Mouse (Mus musculus) megakaryocyte, adult 5-6 weeks (primary cell): ENCODE measurements around the gene Atp8b2. TPM values are rescaled to one million over a fixed set of nuclear protein-coding genes. Genes with fewer than 3 reads are reported as not detected.

Source experiments
- ATAC-seq: 2 replicates; pipeline ENCODE4 v1.8.0; 2016; ENCODE audit warnings: mild to moderate bottlenecking, inconsistent platforms; ENCODE audit not compliant: poor library complexity, severe bottlenecking
- total RNA-seq, 2 experiments: library from RNA; stranded (forward) in 1 of 2; stranded (reverse) in 1 of 2; fragments of 153-499, 151-499 nt in 1 of 2; fragments of 221-1000, 200-1000 nt in 1 of 2; gene quantifications; 2 replicates each; pipeline versions ENCODE4 v1.2.3 to v1.2.4; 2015 to 2017

The Atp8b2 gene
- total RNA-seq, 2 experiments from 2014 or later = 17.5 to 37.2 TPM

GRCm38 (mm10) chr3:89961436-89961835 lies 1.9 kb downstream of the Atp8b2 start:
- no peak for ATAC-seq

GRCm38 (mm10) chr3:89960469-89960868 lies 2.8 kb downstream of the Atp8b2 start:
- ATAC-seq = peak; percentile 82

GRCm38 (mm10) chr3:89959435-89959834 lies 3.9 kb downstream of the Atp8b2 start:
- ATAC-seq = no peak

GRCm38 (mm10) chr3:89957880-89958279 lies 5.4 kb downstream of the Atp8b2 start:
- no peak for ATAC-seq

- ATAC-seq = no peak
Measured at GRCm38 (mm10) chr3:89956177-89956971, 6.9 kb downstream of the Atp8b2 start.

- ATAC-seq = peak; percentile 87
Measured at GRCm38 (mm10) chr3:89953420-89953819, 9.9 kb downstream of the Atp8b2 start.

GRCm38 (mm10) chr3:89948655-89949054 lies 14.7 kb downstream of the Atp8b2 start:
- no peak for ATAC-seq

- no peak for ATAC-seq
Measured at GRCm38 (mm10) chr3:89948021-89948420, 15.3 kb downstream of the Atp8b2 start.

- no peak for ATAC-seq
Measured at GRCm38 (mm10) chr3:89945026-89945425, 18.3 kb downstream of the Atp8b2 start.

- no peak for ATAC-seq
Measured at GRCm38 (mm10) chr3:89942894-89943293, 20.4 kb downstream of the Atp8b2 start.

GRCm38 (mm10) chr3:89936495-89936894 lies 26.8 kb downstream of the Atp8b2 start:
- no peak for ATAC-seq

GRCm38 (mm10) chr3:89932925-89933324 lies 30.4 kb downstream of the Atp8b2 start:
- ATAC-seq = no peak

- no peak for ATAC-seq
Measured at GRCm38 (mm10) chr3:89928956-89929355, 34.4 kb downstream of the Atp8b2 start.

GRCm38 (mm10) chr3:89926440-89926839 lies 36.9 kb downstream of the Atp8b2 start:
- ATAC-seq = no peak

- no peak for ATAC-seq
Measured at GRCm38 (mm10) chr3:89920711-89921110, 42.6 kb downstream of the Atp8b2 start.

GRCm38 (mm10) chr3:89917408-89917807 lies 45.9 kb downstream of the Atp8b2 start:
- ATAC-seq = no peak

GRCm38 (mm10) chr3:89916622-89917021 lies 46.7 kb downstream of the Atp8b2 start:
- no peak for ATAC-seq

GRCm38 (mm10) chr3:89914700-89915099 lies 48.6 kb downstream of the Atp8b2 start:
- ATAC-seq = no peak

- peak; percentile 79 for ATAC-seq
Measured at GRCm38 (mm10) chr3:89912543-89913391, 50.5 kb downstream of the Atp8b2 start, which contains the start of gene Il6ra. TSS of gene Il6ra (minus strand) at chr3:89913196.

- 0 out of 2 replicates have a peak, but pooled peaks have one; percentile 3 for ATAC-seq
Measured at GRCm38 (mm10) chr3:89912108-89912542, 51.2 kb downstream of the Atp8b2 start.

- peak; percentile 76 for ATAC-seq
Measured at GRCm38 (mm10) chr3:89911207-89911606, 52.1 kb downstream of the Atp8b2 start.
